Mouse (Mus musculus) heart, adult 11 months (tissue): ENCODE data around the gene Wdr90.

ENCODE experiments used
- DNase-seq: peaks from one replicate; pipeline ENCODE4 v3.0.0; 2022

Gene Wdr90

DNA sequence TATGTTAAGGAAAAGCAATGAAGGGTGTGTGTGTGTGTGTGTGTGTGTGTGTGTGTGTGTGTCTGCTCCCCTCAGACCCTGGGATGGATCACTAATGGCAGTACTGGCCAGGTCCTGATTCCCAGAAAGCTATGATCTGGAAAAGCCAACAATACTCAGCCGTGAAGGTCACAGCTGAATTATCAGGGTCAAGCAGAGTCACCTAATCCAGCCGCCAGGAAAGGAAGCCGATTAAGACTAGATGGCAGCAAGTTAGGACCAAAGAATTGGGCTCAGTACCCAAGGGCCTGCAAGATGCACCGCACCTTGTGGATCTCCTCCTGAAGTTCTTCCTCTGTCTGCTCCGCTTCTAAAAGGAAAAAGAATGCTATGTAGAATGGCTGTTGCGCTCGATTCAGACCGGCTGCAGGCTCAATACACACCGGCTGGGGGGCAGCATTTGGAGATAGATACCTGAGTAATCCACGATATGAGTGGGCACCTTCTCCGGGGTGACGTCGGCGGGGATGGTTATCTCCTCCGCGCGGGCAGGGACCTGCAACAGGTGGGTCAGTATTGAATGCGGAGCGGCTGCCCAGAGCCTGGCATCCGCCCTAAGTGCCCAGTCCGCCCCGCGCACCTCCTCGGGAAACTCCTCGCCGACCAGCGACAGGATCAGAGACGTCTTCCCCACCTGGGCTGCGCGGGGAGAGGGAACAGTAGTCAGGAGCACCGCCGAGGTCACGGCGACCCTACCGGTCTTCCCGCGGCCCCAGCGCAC is 17.5 kb downstream of the Wdr90 start:
- DNase-seq, result no peak

DNA sequence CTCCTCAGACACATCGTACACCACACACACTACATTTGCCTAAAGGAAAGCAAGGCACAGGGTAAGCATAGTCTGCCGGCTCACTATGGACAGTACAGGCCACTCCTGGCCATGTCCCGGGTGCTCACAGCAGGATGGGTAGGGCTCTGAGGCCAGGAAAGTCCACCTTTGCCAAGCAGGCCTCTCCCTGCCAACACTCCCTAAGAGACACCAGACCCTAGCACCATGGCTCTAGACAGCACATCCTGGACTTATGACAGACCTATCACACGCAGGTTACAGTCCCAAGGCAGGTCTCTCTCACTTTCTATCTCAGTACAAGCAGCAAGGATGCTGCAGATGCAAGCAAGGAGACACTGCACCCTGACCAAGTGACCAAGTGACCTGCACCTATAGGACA is 18.2 kb downstream of the Wdr90 start:
- DNase-seq, result no peak

DNA sequence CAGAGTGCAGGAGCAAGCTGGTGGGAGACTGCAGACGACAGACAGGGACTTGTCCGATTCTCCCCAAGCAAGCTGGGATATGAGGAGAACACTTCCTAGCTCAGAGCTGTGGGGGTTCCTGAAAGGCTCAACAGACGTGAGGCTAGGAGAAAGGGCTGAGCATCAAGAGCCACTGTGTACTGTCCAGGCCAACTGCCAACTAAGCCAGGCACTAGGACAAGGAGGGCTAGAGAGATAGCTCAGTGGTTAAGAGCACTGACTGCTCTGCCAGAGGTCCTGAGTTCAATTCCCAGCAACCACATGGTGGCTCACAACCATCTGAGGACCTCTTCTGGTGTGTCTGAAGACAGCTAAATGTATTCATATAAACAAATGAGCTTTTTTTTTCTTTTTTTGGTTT is 18.8 kb downstream of the Wdr90 start:
- DNase-seq, result no peak

DNA sequence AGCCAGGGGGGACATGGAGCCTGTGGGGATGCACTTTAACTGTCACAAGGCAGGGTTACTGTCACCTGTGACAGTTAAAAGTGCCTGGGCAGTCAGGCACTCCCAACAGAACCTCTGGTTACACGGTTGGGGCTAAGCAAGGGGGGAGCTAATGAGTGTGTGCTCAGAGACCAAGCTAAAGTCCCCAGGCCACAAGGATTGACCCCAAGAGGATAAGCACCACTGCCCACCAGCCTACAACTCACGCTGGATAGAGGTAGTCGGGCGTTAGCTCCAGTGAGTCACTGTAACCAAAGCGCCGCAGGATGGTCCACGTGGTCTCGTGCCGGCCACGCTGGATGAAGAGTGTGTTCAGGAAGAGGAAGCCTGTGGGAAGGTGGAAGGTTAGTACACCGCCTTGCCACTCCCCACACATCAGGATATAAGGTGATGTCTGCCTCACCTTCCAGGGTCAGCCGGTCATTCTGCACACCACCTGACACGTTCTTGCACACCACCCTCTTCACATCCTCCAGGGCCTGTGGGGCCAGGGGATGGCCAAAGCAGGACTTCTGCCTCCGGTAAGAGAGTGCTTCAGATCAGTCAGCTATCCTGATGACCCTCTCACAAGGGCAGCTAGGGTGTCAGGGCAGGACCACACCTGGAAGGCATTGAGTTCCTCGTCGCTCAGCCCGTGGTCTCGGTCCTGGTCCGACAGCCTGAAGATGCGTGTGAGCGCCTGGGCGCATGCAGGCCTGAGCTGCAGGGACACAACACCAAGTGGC is 20.0 kb downstream of the Wdr90 start, which contains the start of gene Gm20683:
Gm20683 (minus strand) TSS at position 647 of the 764 bp plus-strand sequence.
- DNase-seq, result peak; percentile 91

DNA sequence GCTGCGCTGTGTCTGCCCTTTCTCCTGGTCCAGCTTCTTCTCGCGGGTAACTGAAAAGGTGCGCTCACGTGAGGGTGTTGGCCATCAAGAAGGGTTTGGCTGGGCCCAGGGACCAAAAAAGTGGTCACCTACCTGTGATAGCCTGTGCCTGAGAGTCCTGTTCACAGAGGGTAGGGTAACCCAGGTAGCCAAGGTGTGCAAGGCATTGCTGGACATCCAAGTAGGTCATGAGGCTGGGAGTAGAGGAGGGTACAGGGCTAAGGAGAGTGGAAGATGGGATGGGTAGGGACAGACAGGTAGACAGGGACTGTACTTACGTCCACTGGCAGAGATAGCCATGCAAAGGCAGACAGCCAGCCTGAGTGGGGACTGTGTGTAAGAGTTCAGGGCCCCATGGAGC is 20.8 kb downstream of the Wdr90 start:
- DNase-seq, result peak; percentile 90

DNA sequence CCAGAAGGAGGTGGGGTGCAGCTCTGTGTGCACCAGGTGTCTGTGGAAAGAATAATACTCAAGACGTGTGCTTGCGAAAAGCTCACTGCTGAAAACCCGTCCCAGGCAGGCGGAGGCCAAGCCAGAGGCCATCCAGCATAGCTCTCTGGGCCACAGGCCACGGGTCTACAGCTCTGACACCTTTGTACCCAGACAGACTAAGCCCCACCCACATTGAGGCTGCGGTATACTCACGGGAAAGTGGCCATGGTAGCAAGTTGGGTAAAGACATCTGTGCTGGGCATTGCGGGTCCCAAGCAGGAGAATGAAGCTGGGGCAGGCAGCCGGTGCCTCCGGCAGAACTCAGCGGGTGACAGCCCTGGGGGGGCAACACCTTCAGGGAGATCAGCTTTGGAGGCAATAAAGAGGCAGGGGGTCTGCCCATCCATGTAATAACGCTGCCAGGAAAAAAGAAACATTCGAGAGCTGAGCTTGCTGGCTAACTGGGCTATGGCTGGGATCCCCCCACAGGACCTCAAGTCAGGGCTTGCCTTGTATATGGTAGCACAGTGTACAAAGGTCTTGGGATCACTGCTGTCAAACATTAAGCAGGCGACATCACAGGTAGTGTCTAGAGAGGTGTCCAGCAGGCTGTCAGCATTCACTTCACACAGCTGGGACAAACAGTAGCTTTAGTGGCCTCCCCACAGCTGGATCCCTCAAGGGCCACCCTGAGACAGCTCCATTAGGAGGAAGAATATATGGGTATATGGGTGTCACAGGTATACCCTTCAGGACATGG is 21.7 kb downstream of the Wdr90 start:
- DNase-seq, result peak; percentile 92

DNA sequence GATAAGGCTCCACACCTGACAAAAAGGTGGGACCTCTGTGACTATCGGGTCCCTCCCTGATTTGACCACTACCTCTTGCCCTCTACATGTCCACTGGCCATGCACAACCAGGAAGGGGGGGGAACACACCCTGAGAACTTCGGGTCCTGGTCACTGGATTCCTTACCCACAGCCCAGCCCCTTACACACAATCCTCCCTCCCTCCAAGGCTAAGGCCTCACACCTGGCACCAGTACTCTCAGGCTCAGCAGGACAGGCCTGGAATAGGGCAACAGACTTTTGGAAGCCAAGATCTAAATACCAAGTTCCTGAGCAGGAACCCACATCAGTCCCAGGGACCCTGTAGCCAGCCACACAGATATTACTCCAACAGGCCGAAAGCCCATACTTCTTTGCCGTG is 22.4 kb downstream of the Wdr90 start:
- DNase-seq, result peak; percentile 86

DNA sequence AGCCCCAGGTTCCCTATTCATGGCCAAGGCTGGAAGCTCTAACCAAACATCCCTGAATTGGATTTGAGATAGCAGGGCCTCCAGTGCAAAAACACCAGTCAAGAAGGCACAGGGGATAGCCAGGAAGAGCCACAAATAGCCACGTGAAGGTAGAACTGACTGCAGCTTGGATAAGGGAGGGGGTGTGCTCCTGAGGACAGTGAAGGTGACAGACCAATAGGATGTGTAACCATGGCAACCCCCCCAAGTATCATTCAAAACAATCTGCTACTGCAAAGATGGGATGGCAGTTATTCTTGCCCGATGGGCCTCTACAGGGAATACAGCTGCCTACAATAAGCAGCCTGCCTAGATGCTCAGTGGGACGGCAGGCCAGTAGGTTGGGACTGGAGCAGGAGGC is 23.8 kb downstream of the Wdr90 start:
- DNase-seq, result peak; percentile 89

DNA sequence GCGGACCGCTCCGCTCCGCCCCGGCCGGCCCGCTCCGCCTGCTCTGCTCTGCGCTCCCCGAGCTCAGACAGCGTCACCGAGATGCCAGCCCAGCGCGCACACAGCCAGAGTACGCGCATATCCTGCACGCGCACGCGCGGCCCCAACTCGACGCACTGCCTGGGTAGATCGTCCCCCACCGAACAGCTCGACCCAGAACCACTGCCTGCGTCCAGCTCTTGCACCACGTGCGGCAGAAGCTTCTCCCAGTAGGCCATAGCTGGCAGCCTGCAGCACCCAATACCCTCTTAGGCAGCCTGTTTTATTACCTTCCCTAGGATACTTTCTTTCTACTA is 24.3 kb downstream of the Wdr90 start, which contains the start of gene Rhbdl1:
Rhbdl1 (minus strand) TSS at position 220 of the 335 bp plus-strand sequence.
- DNase-seq, result peak; percentile 98

DNA sequence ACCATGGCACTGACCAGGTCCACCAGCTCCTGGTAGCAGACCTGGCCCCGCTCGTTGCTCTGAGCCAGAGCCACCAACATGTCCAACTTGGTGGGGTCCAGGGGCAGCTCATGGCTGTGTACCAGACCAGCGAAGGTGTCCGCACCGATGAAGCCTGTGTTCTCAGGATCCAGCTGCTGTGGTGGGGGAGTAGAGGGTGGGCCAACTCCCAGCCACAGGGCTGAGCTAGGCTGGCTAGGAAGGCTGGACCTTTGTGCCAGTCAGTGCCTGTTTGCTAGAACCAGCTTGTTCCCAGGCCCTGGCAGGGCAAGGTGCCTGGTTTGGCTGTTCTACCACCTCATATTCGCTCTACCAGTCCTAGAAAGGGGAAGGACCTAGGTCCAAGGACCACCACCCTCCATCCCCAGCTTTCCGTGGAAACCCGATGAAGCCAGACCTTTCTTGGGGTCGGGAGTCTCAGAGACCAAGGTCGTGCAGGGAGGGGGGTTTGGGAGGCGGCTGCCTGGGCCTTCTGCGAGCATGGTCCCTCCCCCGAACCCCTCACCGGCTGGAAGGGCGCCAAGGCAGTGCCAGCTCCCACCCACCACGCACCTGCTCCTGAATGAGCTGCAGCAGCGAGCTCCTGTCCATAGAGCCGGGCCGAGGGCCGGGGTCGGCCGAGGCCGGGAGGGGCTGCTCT is 24.8 kb downstream of the Wdr90 start:
- DNase-seq, result peak; percentile 95

DNA sequence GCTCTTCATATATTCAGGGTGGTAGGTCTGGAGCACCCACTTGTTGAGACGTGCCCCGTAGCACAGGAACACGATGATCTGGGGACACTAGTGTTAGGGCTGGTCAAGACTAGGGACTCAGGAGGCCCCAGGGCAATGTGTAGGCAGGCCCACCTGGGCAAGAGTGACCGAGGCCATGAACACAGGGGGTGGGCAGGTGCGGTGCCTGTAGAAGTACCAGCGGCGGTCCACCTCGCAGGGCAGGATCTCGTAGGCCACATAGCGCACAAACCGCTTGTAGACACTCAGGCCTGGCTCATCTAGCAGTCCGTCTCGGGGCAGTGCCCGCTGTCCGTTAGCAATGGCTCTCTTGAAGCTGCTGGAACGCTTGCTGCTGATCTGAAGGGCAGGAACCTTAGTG is 25.5 kb downstream of the Wdr90 start:
- peak; percentile 96 for DNase-seq

DNA sequence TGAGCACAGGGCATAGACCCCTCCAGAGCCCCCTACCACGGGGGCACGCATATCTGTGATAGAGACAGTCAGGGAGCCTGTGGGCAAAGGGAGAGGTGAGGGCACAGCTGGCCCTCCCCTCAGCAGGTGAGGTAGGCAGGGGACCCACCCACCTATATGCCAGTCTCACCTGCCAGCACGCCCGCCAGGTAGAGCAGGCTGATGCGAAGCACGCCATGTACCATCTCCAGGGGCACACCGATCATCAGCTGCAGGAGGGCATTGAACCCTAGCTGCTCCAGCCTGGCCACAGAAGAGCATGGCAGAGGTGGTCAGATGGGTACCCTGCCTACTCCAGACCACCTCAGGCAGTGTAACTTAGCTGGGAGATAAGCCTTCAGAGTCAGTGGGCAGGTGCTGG is 26.0 kb downstream of the Wdr90 start:
- DNase-seq, result peak; percentile 96

DNA sequence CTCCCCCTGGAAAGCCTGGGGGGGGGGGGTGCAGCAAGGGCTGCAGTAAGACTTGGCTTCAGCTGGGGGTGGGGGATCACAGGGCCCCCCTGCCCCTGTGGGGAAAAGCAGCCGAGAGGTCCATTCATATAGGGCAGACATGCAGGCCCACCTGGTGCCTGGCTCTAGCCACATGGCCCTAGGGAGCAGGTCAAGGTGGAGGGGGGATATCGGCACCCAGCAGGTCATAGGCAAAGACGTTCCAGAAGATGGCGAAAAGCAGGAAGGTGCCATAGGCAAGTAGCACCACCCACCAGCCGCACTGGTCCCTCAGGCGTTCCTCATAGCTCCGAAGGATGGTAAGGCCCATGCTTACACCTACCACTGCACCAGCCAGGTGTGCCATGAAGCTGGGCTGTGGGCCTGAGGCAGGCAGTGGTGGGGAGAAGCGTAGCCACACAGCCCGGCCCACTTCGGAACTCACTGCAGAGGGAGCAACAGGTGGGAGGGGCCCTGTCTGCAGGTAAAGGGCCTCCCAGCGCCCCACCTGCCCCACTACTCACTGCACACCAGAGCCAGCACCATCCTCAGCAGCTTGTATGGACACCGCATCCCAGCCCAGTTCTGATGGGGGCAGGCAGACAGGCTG is 26.6 kb downstream of the Wdr90 start:
- DNase-seq, result peak; percentile 97

DNA sequence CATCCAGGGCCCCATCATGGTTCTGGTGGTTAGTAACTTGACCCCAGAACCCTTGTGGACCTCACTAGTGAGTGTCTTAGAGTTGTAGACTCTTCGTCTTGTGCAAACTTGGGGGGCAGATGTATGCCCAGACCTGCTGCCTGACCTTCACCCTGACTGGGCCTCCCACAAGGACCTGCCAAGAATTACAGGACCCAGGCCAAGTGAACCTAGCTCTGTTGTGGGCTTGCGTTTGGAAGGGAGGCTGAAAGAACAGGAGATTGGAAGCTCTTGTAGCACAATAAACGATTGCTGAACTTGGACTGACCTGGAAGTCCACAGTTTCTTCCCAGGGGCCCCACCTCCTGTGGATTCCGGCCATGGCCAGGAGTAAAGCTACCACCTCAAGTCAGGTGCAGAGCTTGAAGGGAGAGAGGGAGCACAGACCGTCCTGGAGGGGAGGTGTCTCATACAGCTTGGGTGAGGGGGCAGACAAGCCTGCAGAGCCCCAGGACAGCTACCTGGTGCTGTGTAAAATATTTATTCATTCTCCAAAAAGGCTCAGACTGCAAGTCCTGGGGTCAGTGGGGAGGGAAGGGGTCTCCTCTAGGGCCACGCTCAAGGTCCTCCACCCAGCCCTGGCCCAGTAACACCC is 27.2 kb downstream of the Wdr90 start:
- DNase-seq, result peak; percentile 96

DNA sequence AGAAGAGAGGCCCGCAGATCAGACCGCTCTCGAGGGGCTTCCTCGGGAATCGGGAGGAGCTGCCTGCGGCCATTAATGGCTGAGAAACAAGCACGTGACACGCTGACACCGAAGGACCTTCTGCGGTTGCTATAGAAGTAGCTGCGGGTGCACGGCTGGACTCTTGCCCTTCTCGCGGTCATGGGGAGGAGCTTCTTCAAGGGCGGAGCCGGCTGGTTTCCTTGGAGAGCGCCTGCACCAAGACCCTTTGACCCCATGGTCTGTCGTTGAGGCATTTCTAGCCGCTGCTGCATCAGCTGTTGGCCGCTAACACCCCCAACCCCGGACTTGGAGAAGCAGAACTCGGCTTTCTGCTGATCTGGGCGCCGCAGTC is 28.0 kb downstream of the Wdr90 start, which contains the start of gene Stub1:
Stub1 (minus strand) TSS at position 114 of the 373 bp plus-strand sequence.
- peak; percentile 99 for DNase-seq

DNA sequence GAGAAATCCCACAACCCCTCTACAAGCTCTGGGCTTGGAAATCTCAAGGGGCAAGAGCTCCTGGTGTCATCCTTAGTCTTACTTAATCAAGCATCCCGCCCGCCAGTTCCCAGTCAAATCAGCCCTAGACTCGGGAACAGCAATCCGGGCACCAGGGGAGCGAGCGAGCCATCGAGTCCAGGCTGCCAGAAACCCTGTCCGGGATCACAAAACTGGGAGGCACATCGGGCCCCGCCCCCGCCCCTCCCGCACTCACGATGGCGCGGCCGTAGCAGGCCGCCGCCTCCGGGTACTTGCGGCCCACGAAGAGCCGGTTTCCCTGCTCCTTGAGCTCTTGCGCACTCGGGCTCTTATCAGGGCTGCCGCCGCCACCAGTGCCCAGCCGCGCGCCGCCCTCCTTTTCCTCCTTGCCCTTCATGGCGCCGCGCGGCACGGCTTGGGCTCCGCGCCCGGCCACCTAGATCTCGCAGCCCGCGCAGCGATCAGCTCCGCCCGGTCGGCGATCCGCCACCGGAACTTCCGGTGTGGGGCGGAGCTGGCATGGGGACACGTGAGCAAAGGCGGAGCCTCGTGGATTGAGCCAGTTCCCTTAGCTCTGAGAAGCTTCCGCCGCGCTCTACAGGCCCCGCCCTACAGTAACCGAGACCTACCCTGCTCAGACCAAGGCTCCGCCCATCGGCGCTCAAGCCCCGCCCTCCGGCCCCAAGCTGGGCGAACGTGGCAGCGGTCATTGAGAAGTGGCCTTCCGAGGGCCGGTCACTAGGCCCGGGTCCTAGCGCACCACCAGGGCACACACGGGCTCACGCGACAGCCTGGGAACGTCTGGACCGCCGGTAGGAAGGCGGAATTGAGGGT is 28.6 kb downstream of the Wdr90 start:
- peak; percentile 100 for DNase-seq

DNA sequence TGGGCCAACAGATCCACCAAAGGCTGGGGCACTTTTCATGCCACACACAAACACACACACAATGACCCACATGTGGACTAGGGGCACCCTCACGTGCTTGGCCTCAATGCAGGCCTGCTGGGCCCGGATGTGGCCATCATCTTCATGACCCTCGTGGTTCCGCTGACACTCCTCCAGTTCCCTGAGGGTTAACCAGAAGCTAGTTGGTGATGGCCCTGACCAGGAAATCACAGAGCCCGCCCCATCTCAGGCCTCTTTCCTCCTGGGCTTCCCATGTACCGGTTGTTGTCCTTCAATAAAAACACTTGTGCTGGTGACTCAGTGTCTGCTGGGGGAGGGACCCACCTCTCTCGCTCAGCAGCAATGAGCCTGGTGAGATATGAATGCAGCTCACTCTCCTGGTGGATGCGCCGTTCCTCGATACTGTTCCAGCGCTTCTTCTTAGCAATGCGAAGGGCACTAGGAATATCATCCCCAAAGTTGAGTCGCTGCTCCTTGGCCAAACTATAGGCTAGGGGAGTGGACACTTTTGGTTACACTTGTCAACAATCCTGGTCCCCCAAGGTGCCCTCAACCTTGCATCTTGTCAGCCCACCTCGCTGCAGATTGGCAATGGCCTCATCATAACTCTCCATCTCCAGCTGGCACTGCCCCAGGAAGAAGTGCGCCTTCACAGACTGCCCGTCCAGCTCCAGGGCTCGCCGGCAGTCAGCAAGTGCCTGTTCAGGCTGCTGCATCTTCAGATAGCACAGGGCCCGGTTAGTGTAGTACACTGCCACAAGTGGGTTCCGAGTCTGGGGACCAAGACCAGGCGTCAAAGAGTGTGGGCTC is 29.6 kb downstream of the Wdr90 start:
- DNase-seq, result peak; percentile 96

DNA sequence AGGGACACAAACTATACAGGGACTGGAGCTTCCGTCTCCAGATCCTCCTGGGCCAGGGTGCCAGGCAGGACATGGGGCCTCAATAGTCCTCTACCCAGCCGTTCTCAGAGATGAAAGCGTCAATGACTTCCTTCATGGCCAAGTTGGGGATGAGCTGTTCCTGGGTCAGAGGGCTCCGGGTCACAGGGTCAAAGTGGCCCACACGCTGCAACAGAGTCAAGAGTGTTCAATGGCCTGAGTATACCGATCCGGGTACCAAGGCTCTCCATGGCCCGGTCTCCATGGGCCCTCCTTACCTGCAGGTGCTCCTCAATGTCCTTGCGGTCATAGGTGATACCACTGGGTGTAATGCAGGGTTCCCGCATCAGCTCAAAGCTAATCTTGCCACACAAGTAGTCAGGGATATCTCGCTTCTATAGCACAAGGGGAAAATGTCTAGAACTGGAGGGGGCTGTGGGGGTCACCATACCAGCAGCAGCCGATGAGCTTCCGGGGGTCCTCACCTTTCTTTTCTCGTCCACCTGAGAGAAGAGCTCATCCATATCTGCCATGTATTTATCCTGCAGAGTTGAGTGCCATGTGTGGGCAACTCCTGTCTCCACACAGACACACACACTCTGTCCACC is 30.4 kb downstream of the Wdr90 start:
- peak; percentile 95 for DNase-seq

DNA sequence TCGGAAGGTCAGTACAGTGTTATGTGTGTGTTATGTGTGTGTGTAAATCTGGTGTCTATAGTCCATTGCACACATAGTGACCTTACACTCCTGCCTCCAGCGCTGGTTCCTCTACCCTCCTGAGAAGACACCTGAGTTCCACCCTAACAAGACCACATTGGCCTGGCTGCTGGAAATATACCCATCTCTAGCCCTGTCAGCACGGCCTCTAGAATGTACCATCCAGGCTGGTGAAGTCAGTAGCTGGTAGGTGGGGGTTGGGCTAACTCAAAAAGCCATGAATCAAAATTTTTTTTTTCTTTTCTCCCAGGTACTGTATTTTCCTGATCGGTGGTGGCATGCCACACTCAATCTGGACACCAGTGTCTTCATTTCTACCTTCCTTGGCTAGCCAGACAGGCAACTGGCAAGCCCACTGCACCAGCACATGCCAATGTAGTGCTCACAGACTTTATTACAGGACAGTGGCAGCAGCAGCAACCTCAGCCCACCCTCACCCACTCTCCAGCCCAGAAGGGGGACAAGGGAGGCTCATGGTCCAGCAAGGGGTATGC is 31.0 kb downstream of the Wdr90 start:
- peak; percentile 92 for DNase-seq
